Mouse (Mus musculus): ENCODE measurements around the gene Ube2n.

Gene Ube2n

DNA sequence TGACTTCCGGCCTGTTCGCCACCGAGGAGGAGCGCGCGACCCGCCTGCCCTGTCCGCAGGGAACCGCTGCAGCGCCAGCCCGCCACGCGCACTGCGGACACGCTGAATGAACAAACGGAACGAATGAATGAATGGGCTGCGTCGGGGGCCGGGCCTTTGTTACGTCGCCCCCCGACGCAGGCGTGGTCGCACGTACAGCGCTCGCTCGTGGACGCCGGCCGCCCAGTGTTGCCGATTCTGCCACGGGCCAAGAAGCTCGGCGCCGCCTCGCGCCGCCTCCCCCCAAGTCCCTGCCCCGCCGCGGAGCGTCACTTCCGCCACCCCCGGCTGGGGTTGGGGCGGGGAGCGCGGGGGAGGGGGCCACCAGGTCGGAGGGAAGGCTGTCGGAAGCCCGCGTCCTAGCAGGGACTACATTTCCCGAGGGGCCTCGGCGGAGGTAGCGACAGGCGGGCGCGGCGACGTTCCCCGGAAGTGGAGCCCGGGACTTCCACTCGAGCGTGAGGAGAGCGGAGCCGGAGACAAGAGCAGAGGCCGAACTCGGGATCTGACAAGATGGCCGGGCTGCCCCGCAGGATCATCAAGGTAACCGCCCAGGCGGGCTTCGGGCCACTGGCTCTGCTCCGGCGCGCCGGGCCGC lies at the start of gene Ube2n:
TSS of gene Ube2n (plus strand) at position 490 of the 637 bp plus-strand sequence.
- peak; percentile 71 for DNase-seq (ENCODE audit: low read depth, low spot score)

DNA sequence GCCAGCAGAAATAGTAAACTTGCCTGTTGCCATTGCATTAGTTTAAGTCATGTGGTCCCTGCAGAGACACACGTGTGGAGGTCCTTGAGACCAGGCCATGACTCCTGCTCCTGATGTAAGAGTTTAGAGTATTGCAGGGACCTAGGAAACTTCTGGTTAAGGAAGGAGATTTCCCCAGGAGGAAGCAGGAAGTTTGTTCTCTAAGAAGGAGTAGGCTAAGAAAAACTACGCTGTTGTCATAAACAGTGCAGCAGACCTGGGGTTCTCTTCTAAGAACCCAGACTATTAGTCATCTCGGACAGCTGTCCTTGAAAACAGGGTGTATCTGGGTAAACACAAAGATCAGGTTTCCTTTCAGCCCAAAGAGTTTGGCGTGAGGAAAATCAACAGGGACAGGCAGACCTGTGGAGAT lies 49.5 kb upstream of the Ube2n start:
- DNase-seq (ENCODE audit: low read depth, low spot score) = no peak

DNA sequence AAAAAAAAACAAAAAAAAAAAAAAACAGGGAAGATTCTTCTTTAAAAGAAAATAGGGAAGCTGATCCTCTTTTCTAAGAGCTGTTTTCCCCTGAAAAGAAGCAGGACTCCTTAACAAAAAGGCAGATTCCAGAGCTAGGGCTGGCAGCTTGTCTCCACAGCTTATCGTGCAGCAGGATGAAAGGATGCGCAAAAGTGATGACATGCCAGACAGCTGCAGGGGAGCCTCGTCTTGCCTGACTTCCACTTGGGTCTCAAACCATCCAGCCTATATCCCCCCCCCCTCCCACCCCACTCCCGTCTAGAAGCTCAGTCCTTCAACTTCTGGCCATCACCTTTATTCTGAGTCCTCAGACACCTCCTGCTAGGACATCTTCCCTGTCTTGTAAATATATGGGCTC lies 46.1 kb upstream of the Ube2n start:
- DNase-seq (ENCODE audit: low read depth, low spot score) = no peak

DNA sequence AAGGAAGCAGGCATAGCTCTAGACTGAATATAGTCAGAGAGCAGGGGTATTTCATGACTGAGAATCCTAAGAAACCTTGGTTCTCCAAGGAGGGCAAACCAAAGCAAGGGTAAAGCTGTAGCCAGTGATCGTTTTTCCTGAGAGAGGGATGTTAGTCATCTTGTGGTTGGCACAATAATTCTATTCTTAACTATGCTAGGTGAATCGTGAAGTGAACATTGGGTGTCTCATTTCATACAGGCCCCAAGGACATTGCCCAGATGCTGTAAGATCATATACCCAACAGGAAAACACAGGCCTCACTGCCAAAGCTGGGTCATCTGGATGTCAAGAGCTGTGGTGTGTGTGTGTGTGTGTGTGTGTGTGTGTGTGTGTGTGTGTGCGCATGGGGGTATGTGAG lies 43.8 kb upstream of the Ube2n start:
- no peak for DNase-seq (ENCODE audit: low read depth, low spot score)

DNA sequence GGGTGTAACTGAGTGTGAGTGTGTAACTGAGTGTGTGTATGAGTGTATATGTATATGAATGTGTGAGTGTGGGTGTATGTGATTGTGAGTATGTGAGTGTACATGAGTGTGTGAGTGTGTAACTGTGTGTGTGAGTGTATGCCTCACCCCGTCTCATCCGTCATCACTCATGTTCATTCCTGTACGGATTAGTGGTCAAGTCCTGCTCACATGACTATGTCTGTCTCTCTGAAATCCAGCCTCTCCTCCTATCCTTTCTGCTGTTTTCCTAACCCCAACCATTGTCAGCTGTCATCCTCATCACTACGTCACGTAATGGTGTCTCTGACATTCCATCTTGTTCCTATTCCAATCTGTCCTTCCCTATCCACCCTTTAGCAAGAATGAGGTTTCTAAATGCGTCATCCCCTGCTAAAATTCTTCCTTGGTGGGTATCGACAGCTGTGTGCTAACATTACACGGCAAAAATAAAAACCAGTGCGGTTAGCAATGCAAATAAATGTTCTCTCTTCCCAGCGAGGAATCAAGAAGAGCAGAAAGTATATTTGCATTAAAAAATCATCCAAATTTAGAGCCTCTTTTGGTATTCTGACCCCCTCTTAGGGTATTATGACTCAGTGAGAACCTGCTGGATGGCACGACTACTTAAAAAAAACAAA lies 42.9 kb upstream of the Ube2n start:
- DNase-seq (ENCODE audit: low read depth, low spot score) = no peak

DNA sequence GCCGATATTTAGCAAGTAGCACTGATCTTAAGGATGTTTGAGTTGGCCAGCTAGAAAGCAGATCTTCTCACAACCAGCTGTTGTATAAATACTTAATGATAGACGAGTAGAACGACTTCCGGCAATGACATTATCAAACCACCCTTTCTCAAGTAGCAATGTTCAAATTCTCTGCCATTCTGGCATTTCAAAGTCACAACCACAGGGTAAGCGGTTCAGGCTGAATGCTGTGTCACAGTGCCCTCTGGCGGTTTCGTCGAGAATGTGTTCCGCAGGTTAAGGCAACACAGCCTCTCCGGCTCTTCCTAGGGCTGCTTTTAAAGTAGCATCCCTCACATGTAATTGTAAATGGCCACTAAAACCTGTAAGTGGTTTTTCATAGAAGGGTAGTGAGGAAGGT lies 39.0 kb upstream of the Ube2n start:
- DNase-seq (ENCODE audit: low read depth, low spot score) = peak; percentile 29

GRCm38 (mm10) chr10:95477516-95477915 lies 37.4 kb upstream of the Ube2n start:
- no peak for DNase-seq (ENCODE audit: low read depth, low spot score)

- DNase-seq (ENCODE audit: low read depth, low spot score) = no peak
These were observed 25.3 kb upstream of the Ube2n start for GRCm38 (mm10) chr10:95489653-95490052.

GRCm38 (mm10) chr10:95494268-95494667 lies 20.7 kb upstream of the Ube2n start:
- no peak for DNase-seq (ENCODE audit: low read depth, low spot score)

DNA sequence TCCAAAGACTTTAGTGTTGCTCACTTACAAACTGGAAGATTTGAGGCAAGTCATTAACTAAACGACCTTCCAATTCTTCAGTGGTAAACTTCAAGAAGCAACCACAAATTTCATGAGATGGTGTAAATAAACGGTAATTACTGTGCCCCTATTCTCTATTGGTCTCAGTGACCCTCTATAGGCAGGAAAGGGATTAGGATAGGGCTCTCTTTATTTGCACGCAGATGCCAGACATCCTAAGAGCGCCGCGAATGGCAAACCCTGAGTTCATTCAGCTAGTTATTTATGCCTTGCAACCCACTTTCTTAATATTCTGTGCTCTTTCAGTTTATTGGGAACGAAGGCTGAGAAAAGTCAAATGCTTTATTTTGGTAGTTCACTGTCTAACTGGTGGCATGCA lies 13.9 kb upstream of the Ube2n start:
- no peak for DNase-seq (ENCODE audit: low read depth, low spot score)

DNA sequence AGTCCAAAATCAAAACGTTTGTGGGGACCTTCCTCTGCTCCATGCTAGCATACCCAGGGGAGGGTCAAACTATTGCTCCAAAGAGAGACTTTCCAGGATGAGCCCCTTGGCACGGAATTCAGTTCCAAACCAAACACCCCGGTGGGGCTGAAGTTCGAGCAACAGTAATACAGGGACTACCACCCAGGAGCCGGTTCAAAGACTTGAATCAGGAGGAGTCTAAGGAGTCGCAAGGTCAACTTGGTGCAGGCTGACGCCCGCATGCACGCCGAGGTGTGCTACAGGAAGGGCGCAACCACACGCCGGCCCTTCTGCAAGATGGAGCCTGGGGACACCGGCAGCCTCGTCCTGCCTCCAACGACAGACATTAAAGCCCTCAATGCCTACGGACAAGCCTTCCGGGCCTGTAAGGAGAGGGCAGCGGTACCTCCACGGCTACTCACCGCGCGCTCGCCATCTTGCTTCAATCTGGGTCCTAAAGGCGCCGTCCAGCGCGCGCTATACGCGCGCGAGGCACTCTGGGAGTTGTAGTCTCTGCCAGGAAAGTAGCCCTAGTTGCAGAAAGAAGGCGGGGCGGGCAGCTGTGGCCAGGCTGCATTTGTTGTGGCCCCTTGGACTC lies 13.4 kb upstream of the Ube2n start, which contains the start of gene Mrpl42:
TSS of gene Mrpl42 (minus strand) at position 478 of the 619 bp plus-strand sequence.
- DNase-seq (ENCODE audit: low read depth, low spot score) = peak; percentile 69

DNA sequence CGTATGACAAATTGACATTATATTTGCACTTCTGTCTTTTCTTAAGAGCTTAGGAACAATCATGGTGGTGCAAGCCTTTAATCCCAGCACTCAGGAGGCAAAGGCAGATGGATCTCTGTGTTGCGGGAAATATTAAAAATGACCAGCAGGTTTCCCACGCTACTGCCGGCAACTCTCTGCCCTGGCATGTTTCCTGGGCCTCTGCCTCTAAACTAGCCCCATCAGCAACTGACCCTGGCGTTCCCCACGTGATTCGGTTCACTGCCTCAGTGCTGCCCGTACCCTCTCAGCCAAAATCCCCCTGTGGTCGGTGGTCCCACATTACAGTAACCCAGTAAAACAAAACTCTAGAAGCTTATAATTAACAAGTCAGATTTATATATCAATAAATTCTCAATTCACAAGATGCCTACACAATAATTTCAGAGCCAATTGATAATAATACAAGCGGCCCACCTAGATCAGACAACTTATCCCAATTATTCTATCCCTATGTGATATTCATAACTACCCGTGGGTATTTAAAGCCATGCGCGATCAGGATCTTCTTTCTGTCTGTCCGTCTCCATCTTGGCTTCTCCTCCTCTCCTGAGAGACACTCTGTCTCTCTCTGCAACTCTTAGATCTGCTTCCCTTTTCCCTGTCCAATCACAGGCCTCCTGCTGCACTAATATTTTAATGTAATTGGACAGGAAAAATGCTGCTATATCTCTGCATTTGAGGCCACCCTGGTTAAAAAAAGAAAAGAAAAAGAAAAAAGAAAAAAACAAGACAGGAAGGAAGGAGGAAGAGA lies 11.3 kb upstream of the Ube2n start:
- no peak for DNase-seq (ENCODE audit: low read depth, low spot score)

- no peak for DNase-seq (ENCODE audit: low read depth, low spot score)
These were observed 10.6 kb upstream of the Ube2n start for GRCm38 (mm10) chr10:95504341-95504740.

- no peak for DNase-seq (ENCODE audit: low read depth, low spot score)
These were observed 6.8 kb upstream of the Ube2n start for GRCm38 (mm10) chr10:95508126-95508525.

DNA sequence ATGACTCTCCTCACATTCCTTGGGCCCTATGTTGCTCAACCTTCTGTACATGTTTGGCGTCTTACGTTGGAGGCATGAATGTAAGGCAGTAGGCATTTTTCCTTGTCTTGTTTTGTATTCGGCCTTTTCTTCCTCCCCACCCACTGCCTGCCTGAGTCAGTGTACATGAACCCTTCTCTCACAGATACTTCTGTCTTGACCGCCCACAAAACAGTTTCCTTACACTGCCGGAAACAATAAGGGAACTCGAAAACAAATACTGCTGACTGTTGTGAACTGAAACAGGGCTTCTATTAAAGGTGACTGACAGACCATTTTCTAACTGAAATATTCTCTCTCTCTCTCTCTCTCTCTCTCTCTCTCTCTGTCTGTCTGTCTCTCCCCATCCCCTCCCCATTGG lies 6.2 kb upstream of the Ube2n start:
- no peak for DNase-seq (ENCODE audit: low read depth, low spot score)

GRCm38 (mm10) chr10:95509263-95509662 lies 5.7 kb upstream of the Ube2n start:
- DNase-seq (ENCODE audit: low read depth, low spot score) = no peak

GRCm38 (mm10) chr10:95512635-95513034 lies 2.3 kb upstream of the Ube2n start:
- DNase-seq (ENCODE audit: low read depth, low spot score) = no peak

GRCm38 (mm10) chr10:95513768-95514556 lies 983 bp upstream of the Ube2n start:
- no peak for DNase-seq (ENCODE audit: low read depth, low spot score)

DNA sequence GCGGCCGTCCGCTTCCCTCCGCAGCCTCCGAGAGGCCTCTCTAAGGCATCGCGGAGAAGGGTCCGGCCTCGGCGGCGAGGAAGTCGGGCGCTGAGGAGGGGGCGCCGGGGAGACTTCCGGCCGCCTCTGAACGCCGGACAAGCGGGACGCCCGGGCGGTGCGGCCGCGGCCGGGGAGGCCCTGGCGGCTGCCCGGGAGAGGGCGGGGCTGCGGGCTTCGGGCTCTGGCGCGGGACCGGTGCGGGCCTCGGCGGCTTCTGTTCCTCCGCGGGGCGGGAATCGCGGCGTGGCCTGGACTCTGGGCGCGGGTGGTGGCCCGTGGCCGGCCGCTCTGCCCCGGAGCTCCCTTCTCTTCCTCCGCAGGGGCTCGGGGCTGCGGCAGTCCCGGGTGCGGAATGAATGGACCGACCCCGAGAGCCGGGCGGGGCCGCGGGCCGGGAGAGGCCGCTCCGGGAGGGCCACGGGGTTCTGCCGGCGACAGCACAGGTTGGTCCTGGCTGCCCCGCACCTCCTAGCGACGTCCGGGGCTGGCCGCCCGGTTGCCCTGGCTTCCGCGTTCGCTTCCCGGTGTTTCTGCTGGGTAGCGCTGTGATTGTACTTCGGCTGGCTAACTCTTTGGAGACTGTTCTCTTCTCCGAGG lies 467 bp downstream of the Ube2n start:
- peak; percentile 50 for DNase-seq (ENCODE audit: low read depth, low spot score)

DNA sequence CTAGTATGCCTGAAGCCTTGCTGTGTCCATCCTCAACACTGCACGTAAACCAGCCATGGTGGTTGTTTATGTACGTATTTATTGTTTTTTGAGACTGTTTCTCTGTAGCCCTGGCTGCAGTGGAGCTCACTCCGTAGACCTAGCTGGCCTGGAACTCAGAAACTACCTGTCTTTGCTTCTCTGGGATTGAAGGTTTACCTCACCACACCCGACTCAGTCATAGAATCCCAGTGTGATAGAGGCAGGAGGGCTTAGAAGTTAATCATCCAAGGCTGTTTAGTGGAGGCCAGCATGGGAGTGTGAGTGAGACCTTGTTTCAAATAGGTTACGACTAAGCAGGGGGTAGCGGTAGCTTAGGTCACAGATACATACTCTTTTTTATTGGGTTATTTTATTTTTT lies 2.7 kb downstream of the Ube2n start:
- DNase-seq (ENCODE audit: low read depth, low spot score) = no peak
